ENCODE assay signal across 8 mouse cellular contexts in the genomic region with DNA sequence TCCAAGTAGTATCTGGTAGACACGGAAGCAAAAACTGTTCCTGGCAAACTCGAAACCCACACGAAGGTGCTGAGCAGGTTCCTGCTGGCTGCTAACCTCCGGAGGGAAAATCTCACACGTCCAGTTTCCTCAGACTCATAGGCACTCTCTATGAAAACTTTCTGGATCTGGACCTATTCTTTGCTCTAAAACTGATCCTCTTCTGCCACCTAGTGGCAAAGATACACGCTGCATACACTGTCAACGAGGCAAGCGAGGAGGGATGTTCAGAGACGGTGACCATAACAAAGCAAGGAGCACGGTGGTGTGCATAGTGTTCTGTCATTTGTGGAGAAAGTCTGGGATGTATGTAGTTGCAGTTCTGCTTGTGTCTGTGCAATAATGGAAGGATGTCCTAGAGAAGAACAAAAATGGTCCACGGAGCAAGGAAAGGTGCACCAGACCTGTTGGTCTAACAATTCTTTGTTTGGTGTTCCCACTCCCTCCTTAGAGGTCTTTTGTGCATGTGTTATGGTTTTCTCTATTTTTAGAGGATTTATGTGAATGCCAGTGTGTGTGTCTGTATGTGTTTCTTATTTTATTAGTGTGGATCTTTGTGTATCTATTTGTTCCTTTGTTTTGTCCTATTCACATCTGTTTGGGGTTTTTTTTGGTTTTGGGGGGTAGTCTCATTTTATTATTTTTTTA. TPM values are rescaled to one million over a fixed set of nuclear protein-coding genes. Genes with fewer than 3 reads are reported as not detected.
DNase-seq lines count a peak whose midpoint lies in the region; ATAC-seq and TF ChIP-seq lines count a peak whose summit lies in the region.

No protein-coding gene starts in this region.

- no peak overlapping the region for H3K4me3 ChIP-seq in thymus, adult 2 months (ENCODE audit: control insufficient read depth, insufficient read depth, low read length)

- TF ChIP-seq POLR2A in thymus, adult 2 months (IDR thresholded peaks at IDR 0.05; ENCODE audit: control insufficient read depth, extremely low read depth, insufficient read depth, low read length, poor library complexity) = no peak

- peak; percentile 70 for DNase-seq in R1 (ENCODE audit: low read depth, low spot score)
- peak; percentile 33 to 43 for DNase-seq in heart, postnatal 10 days
- peak; percentile 8 for DNase-seq in large intestine, adult 2 months (ENCODE audit: low read depth, low spot score)
- peak; percentile 29 for DNase-seq in lung, postnatal 14 days
- peak; percentile 64 to 72 for DNase-seq in right cerebral cortex, postnatal 10 days (ENCODE audit: low spot score in 2 of 2)
- no peak for DNase-seq in thymus, adult 2 months

- no peaks in the 10 kb centered on the region for H3K4me1 ChIP-seq in thymus, adult 2 months (replicated peaks; ENCODE audit: control insufficient read depth, insufficient read depth, low read length)

- H3K27me3 ChIP-seq in thymus, adult 2 months (ENCODE audit: control insufficient read depth, insufficient read depth, low read length) = no peaks in the 10 kb centered on the region

- no peak for TF ChIP-seq CTCF in thymus, adult 2 months (IDR thresholded peaks at IDR 0.05; ENCODE audit: borderline replicate concordance, control insufficient read depth, extremely low read depth, insufficient read depth, low read length, poor library complexity)

- intact Hi-C loops in heart, postnatal 10 days (cut with DNase I) = loop anchor here (5.0 kb wide), 1 partner anchor 864 kb away; no protein-coding TSS in a partner anchor

- ATAC-seq in CD4-positive, CD25-positive, alpha-beta regulatory T cell, adult 4 months = peak; percentile 51
- ATAC-seq in common myeloid progenitor, adult 5-6 weeks (replicated peaks; ENCODE audit: low read depth, poor library complexity, severe bottlenecking) = peak; percentile 96

- H3K27ac ChIP-seq in thymus, adult 2 months (ENCODE audit: control insufficient read depth, insufficient read depth, low read length) = no peak overlapping the region

- no peaks in the 10 kb centered on the region for H3K36me3 ChIP-seq in thymus, adult 2 months (ENCODE audit: control insufficient read depth, insufficient read depth, low read length)

- 10% methylated on average over 11 of the region's 11 CpGs for WGBS in large intestine, adult 2 months
- 13% methylated on average over 11 of the region's 11 CpGs for WGBS in thymus, adult 2 months

RNA-seq across cellular contexts. Expression of gene Siglech, which starts 57.0 kb away (rescaled TPM):
- 1 to 10 TPM in 1 of 2 experiments, not detected in 1; 1.4 TPM for polyA plus RNA-seq in CD4-positive, CD25-positive, alpha-beta regulatory T cell, adult 4 months (2017; shearing (Covaris generic))
- 0.09 TPM in 1 of 2 replicates, not detected in the other for total RNA-seq in common myeloid progenitor, adult 5-6 weeks (2017)
- total RNA-seq in heart, postnatal 10 days (2021) = not detected
- polyA plus RNA-seq in large intestine, adult 2 months (2012; rRNA removed) = 0.84 and 4.3 TPM in 2 replicates
- 17.5 and 20.5 TPM in 2 replicates for polyA plus RNA-seq in thymus, adult 2 months (2012; rRNA removed)
